Mouse (Mus musculus): ENCODE results near the gene Kif17.
A peak's percentile ranks its signal among the peaks of the same experiment; 100 is the strongest.

Kif17 gene

GRCm38 (mm10) chr4:138337341-138337740, 87.1 kb downstream of the Kif17 start:
- DNase-seq (ENCODE audit: low read depth in 2 of 2, low spot score in 2 of 2), result no peak

GRCm38 (mm10) chr4:138339963-138340362, 89.7 kb downstream of the Kif17 start:
- peak in 1 of 2 experiments; percentile 26 for DNase-seq (ENCODE audit: low read depth in 2 of 2, low spot score in 2 of 2)

GRCm38 (mm10) chr4:138341393-138341792, 91.2 kb downstream of the Kif17 start:
- no peak for DNase-seq (ENCODE audit: low read depth in 2 of 2, low spot score in 2 of 2)

GRCm38 (mm10) chr4:138342048-138342447, 91.8 kb downstream of the Kif17 start:
- no peak for DNase-seq (ENCODE audit: low read depth in 2 of 2, low spot score in 2 of 2)

GRCm38 (mm10) chr4:138342778-138343177, 92.5 kb downstream of the Kif17 start:
- DNase-seq (ENCODE audit: low read depth in 2 of 2, low spot score in 2 of 2), result no peak

- DNase-seq (ENCODE audit: low read depth in 2 of 2, low spot score in 2 of 2), result no peak
Measured at GRCm38 (mm10) chr4:138343341-138343837, 93.2 kb downstream of the Kif17 start.

GRCm38 (mm10) chr4:138344891-138345545, 94.8 kb downstream of the Kif17 start:
- no peak for DNase-seq (ENCODE audit: low read depth in 2 of 2, low spot score in 2 of 2)

- no peak for DNase-seq (ENCODE audit: low read depth in 2 of 2, low spot score in 2 of 2)
Measured at GRCm38 (mm10) chr4:138347280-138347679, 97.0 kb downstream of the Kif17 start.

GRCm38 (mm10) chr4:138348716-138349115, 98.5 kb downstream of the Kif17 start:
- no peak for DNase-seq (ENCODE audit: low read depth in 2 of 2, low spot score in 2 of 2)
